Mouse (Mus musculus): ENCODE measurements at regions not wholly inside any gene's neighbourhood (a gene's known extent, or its start where the extent isn't known, plus 50 kb on each side); places are given as distances from the start of the nearest gene placed in this dataset.

DNA sequence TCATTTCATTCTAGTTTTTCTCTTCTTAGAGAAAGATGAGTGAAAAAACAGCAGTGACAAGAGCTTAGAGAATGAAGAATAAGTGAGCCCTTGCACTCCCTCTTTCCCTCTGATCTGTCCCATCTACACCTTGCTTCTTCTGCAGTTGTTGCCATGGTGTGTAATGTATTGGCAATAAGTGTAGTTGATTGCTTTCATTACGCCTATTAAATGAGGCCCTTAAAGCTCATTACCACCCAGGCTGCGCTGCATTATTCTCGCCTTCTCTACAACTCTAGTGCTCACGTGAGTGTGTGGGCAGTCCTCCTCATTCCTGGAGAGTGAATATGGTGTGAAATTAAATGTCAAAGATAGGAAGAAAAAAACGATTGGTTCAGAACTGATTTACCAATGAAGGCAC, 127.7 kb upstream of the Npy start:
- no peak overlapping the region for H3K4me2 ChIP-seq (ENCODE audit: low read depth, low read length)
- H3K27ac ChIP-seq (replicated peaks; ENCODE audit: low read depth, low read length), result no peak overlapping the region
- H3K9ac ChIP-seq (replicated peaks; ENCODE audit: low read length), result no peak overlapping the region
- DNase-seq (ENCODE audit: low spot score) (no peak), ATAC-seq (replicated peaks; ENCODE audit: insufficient number of reproducible peaks, low FRiP score, low TSS enrichment, low read depth) (no peak)
- 79% methylated on average over 5 of the region's 5 CpGs for WGBS
- no peaks in the 10 kb centered on the region for H3K4me1 ChIP-seq (ENCODE audit: control insufficient read depth, insufficient read depth, low read length)
- H3K27me3 ChIP-seq (ENCODE audit: control insufficient read depth, insufficient read depth, low read length), result no peaks in the 10 kb centered on the region
- H3K4me3 ChIP-seq (ENCODE audit: low read depth, low read length), result no peak overlapping the region
- H3K36me3 ChIP-seq (replicated peaks; ENCODE audit: control insufficient read depth, insufficient read depth, low read depth, low read length), result no peaks in the 10 kb centered on the region
- no peaks in the 10 kb centered on the region for H3K9me3 ChIP-seq (replicated peaks; ENCODE audit: control insufficient read depth, low read length)

DNA sequence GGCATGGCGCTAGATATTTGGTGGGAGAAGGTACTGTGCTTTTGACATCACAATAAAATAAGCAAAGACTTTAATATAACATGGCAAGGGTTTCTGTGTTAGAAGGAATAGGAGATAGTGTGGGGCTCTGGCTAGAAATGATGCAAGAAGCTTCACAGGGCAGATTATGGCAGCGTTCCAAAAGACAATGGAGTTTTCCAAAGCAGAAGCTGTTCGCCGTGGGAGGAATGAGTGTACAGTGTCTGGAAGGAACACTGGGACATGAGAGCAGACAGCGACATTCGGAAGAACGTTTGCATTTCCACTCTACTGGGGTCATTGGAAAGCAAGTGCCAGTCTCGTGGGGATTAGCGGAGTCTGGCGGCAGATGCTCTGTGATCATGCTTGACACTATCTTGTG, 125.5 kb upstream of the Npy start:
- Histone ChIP-seq H3K4me3 (ENCODE audit: low read depth, low read length) (no peak overlapping the region), H3K27me3 (ENCODE audit: control insufficient read depth, insufficient read depth, low read length) (no peaks in the 10 kb centered on the region), H3K4me2 (ENCODE audit: low read depth, low read length) (no peak overlapping the region), H3K27ac (replicated peaks; ENCODE audit: low read depth, low read length) (no peak overlapping the region), H3K9me3 (replicated peaks; ENCODE audit: control insufficient read depth, low read length) (no peaks in the 10 kb centered on the region), H3K9ac (replicated peaks; ENCODE audit: low read length) (no peak overlapping the region), H3K4me1 (ENCODE audit: control insufficient read depth, insufficient read depth, low read length) (no peaks in the 10 kb centered on the region), H3K36me3 (replicated peaks; ENCODE audit: control insufficient read depth, insufficient read depth, low read depth, low read length) (no peaks in the 10 kb centered on the region)
- ATAC-seq (replicated peaks; ENCODE audit: insufficient number of reproducible peaks, low FRiP score, low TSS enrichment, low read depth), result no peak
- WGBS, result 89% methylated on average over 10 of the region's 10 CpGs
- no peak for DNase-seq (ENCODE audit: low spot score)

DNA sequence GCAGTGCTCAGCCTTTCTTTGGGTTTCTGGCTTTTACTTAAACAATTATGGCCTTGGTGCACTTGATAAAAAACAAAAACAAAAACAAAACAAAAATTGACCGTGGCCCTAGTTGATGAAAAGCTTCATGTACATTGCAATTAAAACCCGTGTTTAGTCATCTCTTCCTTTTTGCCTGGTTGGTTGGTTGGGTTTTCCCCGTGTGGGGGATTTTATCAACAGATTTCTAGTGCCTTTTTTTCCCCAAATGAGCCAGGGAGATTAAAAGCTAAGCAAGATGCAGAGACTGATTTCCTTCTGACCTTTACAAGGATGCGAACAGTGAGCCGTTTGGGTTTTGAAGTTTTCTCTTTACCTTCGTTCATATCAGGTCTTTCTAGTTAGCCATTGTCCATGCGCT, 121.1 kb upstream of the Npy start:
- no peak for ATAC-seq (replicated peaks; ENCODE audit: insufficient number of reproducible peaks, low FRiP score, low TSS enrichment, low read depth)
- Histone ChIP-seq H3K36me3 (replicated peaks; ENCODE audit: control insufficient read depth, insufficient read depth, low read depth, low read length) (no peaks in the 10 kb centered on the region), H3K27ac (replicated peaks; ENCODE audit: low read depth, low read length) (no peak overlapping the region), H3K9me3 (replicated peaks; ENCODE audit: control insufficient read depth, low read length) (no peaks in the 10 kb centered on the region), H3K4me3 (ENCODE audit: low read depth, low read length) (no peak overlapping the region), H3K4me1 (ENCODE audit: control insufficient read depth, insufficient read depth, low read length) (no peaks in the 10 kb centered on the region), H3K4me2 (ENCODE audit: low read depth, low read length) (no peak overlapping the region), H3K27me3 (ENCODE audit: control insufficient read depth, insufficient read depth, low read length) (no peaks in the 10 kb centered on the region), H3K9ac (replicated peaks; ENCODE audit: low read length) (no peak overlapping the region)
- DNase-seq (ENCODE audit: low spot score), result no peak
- WGBS, result 84% methylated on average over 7 of the region's 7 CpGs

DNA sequence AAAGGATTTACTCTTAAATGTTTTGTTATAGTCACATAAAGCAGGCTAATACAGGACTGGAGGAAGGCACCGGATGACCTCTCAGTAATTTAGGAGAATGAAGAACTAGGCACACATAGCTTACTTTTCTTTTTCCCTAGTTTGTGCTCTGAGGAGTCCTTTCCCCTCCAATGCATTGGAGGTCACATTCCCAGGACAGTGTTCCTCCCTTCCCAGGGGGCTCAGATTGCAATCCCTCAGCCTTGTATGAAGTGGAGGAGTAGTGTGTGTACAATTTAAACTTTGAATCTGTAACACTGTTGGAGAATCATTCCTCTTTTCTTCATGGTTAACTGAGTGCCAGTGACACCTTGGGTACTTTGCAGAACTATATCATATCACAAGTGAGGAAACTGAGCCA, 109.5 kb upstream of the Npy start:
- WGBS, result 88% methylated on average over 1 of the region's 1 CpGs
- H3K9ac ChIP-seq (replicated peaks; ENCODE audit: low read length), result no peak overlapping the region
- H3K4me3 ChIP-seq (ENCODE audit: low read depth, low read length), result no peak overlapping the region
- no peak overlapping the region for H3K4me2 ChIP-seq (ENCODE audit: low read depth, low read length)
- H3K27me3 ChIP-seq (ENCODE audit: control insufficient read depth, insufficient read depth, low read length), result no peaks in the 10 kb centered on the region
- DNase-seq (ENCODE audit: low spot score) (no peak), ATAC-seq (replicated peaks; ENCODE audit: insufficient number of reproducible peaks, low FRiP score, low TSS enrichment, low read depth) (no peak)
- H3K27ac ChIP-seq (replicated peaks; ENCODE audit: low read depth, low read length), result no peak overlapping the region
- no peaks in the 10 kb centered on the region for H3K9me3 ChIP-seq (replicated peaks; ENCODE audit: control insufficient read depth, low read length)
- H3K36me3 ChIP-seq (replicated peaks; ENCODE audit: control insufficient read depth, insufficient read depth, low read depth, low read length), result no peaks in the 10 kb centered on the region
- no peaks in the 10 kb centered on the region for H3K4me1 ChIP-seq (ENCODE audit: control insufficient read depth, insufficient read depth, low read length)

DNA sequence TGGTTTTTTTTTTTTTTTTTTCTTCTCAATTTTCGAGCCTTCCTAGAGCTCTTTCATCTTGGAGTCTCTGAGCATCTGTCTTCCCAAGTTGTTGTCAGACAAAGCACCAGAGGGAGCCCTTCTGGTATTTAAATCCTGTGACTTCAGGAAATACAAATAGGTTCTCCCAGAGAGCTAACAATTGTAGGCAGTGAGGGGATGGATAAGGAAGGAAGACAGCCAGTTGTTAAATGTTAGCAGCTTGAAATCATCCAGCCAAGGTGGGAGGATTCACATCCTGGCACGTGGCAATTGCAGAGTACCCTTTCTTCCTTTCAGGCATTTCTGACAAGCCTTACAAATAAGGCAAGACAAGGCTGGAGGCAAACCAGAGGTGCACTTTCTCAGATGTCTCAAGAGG, 106.0 kb upstream of the Npy start:
- H3K4me1 ChIP-seq (ENCODE audit: control insufficient read depth, insufficient read depth, low read length), result no peaks in the 10 kb centered on the region
- H3K4me3 ChIP-seq (ENCODE audit: low read depth, low read length), result no peak overlapping the region
- DNase-seq (ENCODE audit: low spot score) (peak; percentile 45), ATAC-seq (replicated peaks; ENCODE audit: insufficient number of reproducible peaks, low FRiP score, low TSS enrichment, low read depth) (no peak)
- no peaks in the 10 kb centered on the region for H3K36me3 ChIP-seq (replicated peaks; ENCODE audit: control insufficient read depth, insufficient read depth, low read depth, low read length)
- H3K9ac ChIP-seq (replicated peaks; ENCODE audit: low read length), result no peak overlapping the region
- no peaks in the 10 kb centered on the region for H3K27me3 ChIP-seq (ENCODE audit: control insufficient read depth, insufficient read depth, low read length)
- H3K9me3 ChIP-seq (replicated peaks; ENCODE audit: control insufficient read depth, low read length), result no peaks in the 10 kb centered on the region
- no peak overlapping the region for H3K27ac ChIP-seq (replicated peaks; ENCODE audit: low read depth, low read length)
- no peak overlapping the region for H3K4me2 ChIP-seq (ENCODE audit: low read depth, low read length)
- WGBS, result 5% methylated on average over 2 of the region's 2 CpGs

DNA sequence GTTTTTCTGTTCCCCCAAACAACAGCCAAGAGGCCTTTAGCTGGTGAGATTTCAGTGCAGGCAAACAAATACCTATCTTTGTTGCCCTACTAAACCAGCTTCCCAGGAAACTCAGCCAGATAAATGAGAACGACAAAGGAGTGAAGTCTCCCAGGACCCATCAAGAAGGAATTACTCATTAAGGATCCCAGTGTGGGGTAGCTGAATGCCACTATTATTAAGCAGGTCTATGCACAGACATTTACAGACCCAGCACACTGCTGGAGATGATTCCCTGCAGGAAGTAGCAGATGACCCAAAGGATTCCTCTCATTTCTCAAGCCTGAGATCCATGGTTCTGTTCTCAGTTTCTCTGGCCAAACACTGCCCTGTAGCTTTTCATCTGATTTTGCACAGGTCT, 105.6 kb upstream of the Npy start:
- Histone ChIP-seq H3K4me1 (ENCODE audit: control insufficient read depth, insufficient read depth, low read length) (no peaks in the 10 kb centered on the region), H3K27me3 (ENCODE audit: control insufficient read depth, insufficient read depth, low read length) (no peaks in the 10 kb centered on the region), H3K4me2 (ENCODE audit: low read depth, low read length) (no peak overlapping the region), H3K36me3 (replicated peaks; ENCODE audit: control insufficient read depth, insufficient read depth, low read depth, low read length) (no peaks in the 10 kb centered on the region), H3K9me3 (replicated peaks; ENCODE audit: control insufficient read depth, low read length) (no peaks in the 10 kb centered on the region), H3K9ac (replicated peaks; ENCODE audit: low read length) (no peak overlapping the region), H3K4me3 (ENCODE audit: low read depth, low read length) (no peak overlapping the region), H3K27ac (replicated peaks; ENCODE audit: low read depth, low read length) (no peak overlapping the region)
- no peak for DNase-seq (ENCODE audit: low spot score)
- WGBS, result 12% methylated on average over 1 of the region's 1 CpGs
- ATAC-seq (replicated peaks; ENCODE audit: insufficient number of reproducible peaks, low FRiP score, low TSS enrichment, low read depth), result no peak

DNA sequence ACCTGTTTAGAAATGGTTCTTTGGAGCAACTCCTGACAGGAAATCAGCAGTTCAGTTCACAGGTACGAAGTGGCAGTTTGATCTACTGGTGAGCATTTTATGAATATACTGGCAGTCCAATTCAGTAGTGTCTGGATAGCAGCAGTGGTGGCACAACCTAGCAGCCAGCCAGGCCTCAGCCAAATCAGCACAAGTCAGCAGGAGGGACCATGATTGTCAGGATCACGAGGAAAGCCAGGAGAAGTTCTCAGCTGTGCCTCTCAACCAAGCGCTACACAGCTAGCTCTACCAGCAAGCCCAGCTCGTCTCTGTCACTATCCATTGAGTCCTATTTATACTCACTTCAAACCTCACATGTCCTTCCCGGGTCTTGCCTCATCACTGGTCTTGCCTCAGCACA, 89.3 kb upstream of the Npy start:
- ATAC-seq (replicated peaks; ENCODE audit: insufficient number of reproducible peaks, low FRiP score, low TSS enrichment, low read depth) (no peak), DNase-seq (ENCODE audit: low spot score) (no peak)
- Histone ChIP-seq H3K36me3 (replicated peaks; ENCODE audit: control insufficient read depth, insufficient read depth, low read depth, low read length) (no peaks in the 10 kb centered on the region), H3K4me2 (ENCODE audit: low read depth, low read length) (no peak overlapping the region), H3K27me3 (ENCODE audit: control insufficient read depth, insufficient read depth, low read length) (no peaks in the 10 kb centered on the region), H3K27ac (replicated peaks; ENCODE audit: low read depth, low read length) (no peak overlapping the region), H3K9ac (replicated peaks; ENCODE audit: low read length) (no peak overlapping the region), H3K4me1 (ENCODE audit: control insufficient read depth, insufficient read depth, low read length) (no peaks in the 10 kb centered on the region), H3K4me3 (ENCODE audit: low read depth, low read length) (no peak overlapping the region), H3K9me3 (replicated peaks; ENCODE audit: control insufficient read depth, low read length) (no peaks in the 10 kb centered on the region)
- WGBS, result 80% methylated on average over 5 of the region's 5 CpGs

DNA sequence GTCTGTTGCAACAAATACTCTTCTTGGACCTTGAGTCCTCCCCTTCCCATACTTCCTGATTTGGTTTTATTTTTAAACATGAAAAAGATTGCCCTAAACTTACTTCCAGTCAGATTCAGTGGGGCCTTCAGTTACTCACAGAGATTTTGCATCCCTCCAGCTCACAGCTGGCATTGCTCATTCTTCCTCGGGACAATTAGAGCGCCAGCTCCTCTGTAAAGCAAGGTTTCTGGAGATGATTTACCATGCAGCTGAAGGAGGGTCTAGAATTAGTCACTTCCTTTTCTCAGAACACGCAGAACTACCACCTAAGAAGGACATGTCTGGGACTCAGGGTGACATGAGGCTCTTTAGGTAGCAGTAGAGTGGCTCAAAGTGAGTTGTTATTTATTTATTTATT, 79.4 kb upstream of the Npy start:
- Histone ChIP-seq H3K4me1 (ENCODE audit: control insufficient read depth, insufficient read depth, low read length) (no peaks in the 10 kb centered on the region), H3K27me3 (ENCODE audit: control insufficient read depth, insufficient read depth, low read length) (no peaks in the 10 kb centered on the region), H3K9ac (replicated peaks; ENCODE audit: low read length) (no peak overlapping the region), H3K4me2 (ENCODE audit: low read depth, low read length) (no peak overlapping the region), H3K36me3 (replicated peaks; ENCODE audit: control insufficient read depth, insufficient read depth, low read depth, low read length) (no peaks in the 10 kb centered on the region), H3K27ac (replicated peaks; ENCODE audit: low read depth, low read length) (no peak overlapping the region), H3K4me3 (ENCODE audit: low read depth, low read length) (no peak overlapping the region), H3K9me3 (replicated peaks; ENCODE audit: control insufficient read depth, low read length) (no peaks in the 10 kb centered on the region)
- WGBS, result 71% methylated on average over 3 of the region's 3 CpGs
- ATAC-seq (replicated peaks; ENCODE audit: insufficient number of reproducible peaks, low FRiP score, low TSS enrichment, low read depth), result no peak
- no peak for DNase-seq (ENCODE audit: low spot score)

DNA sequence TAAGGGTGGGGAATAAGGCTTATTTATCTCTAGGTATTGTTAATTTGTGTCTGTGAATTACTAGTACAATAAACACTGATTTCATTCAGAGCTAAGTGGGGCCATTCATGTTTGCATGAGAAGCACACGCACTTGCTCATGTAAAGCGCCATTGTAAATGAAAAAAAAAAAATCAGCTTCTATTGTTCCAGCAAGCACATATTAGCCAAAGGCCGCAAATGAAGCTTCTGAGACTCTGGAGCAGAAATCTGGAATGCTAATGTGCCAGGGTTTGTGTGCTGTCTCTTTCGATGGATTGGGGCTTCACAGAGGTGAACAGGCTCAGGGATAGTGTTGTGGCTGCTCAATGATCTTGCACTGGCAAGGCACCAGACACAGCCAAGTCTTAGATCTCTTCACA, 77.2 kb upstream of the Npy start:
- Histone ChIP-seq H3K4me1 (ENCODE audit: control insufficient read depth, insufficient read depth, low read length) (no peaks in the 10 kb centered on the region), H3K9ac (replicated peaks; ENCODE audit: low read length) (no peak overlapping the region), H3K4me3 (ENCODE audit: low read depth, low read length) (no peak overlapping the region), H3K4me2 (ENCODE audit: low read depth, low read length) (no peak overlapping the region), H3K27ac (replicated peaks; ENCODE audit: low read depth, low read length) (no peak overlapping the region), H3K9me3 (replicated peaks; ENCODE audit: control insufficient read depth, low read length) (no peaks in the 10 kb centered on the region), H3K27me3 (ENCODE audit: control insufficient read depth, insufficient read depth, low read length) (no peaks in the 10 kb centered on the region), H3K36me3 (replicated peaks; ENCODE audit: control insufficient read depth, insufficient read depth, low read depth, low read length) (no peaks in the 10 kb centered on the region)
- WGBS, result 82% methylated on average over 4 of the region's 4 CpGs
- ATAC-seq (replicated peaks; ENCODE audit: insufficient number of reproducible peaks, low FRiP score, low TSS enrichment, low read depth) (no peak), DNase-seq (ENCODE audit: low spot score) (no peak)

Measured in embryonic facial prominence, embryonic 11.5 days (tissue).